Mouse (Mus musculus): ENCODE data around the gene Ffar2. TPM values are rescaled to one million over a fixed set of nuclear protein-coding genes. Genes with fewer than 3 reads are reported as not detected.

The Ffar2 gene
- polyA plus RNA-seq, 1 experiment from 2014 or later = 0.55 TPM

GRCm38 (mm10) chr7:30812291-30812807 lies 11.2 kb downstream of the Ffar2 start:
- WGBS = 37% methylated on average over 6 of the region's 6 CpGs
- H3K27ac ChIP-seq (ENCODE audit: low read length) = peak overlapping the region; percentile 67; the same call in 1 of the 2 replicates
- no peak overlapping the region for H3K9ac ChIP-seq (replicated peaks; ENCODE audit: low read depth, low read length)
- no peaks in the 10 kb centered on the region for H3K36me3 ChIP-seq (ENCODE audit: control insufficient read depth, insufficient read depth, low read length)
- H3K4me1 ChIP-seq (ENCODE audit: control insufficient read depth, insufficient read depth, low read length) = 0 out of 2 replicates have a peak, but pooled peaks cover 5% of the 10 kb centered on the region
- H3K27me3 ChIP-seq (ENCODE audit: control insufficient read depth, insufficient read depth, low read length) = no peaks in the 10 kb centered on the region
- no peak overlapping the region for H3K4me2 ChIP-seq (replicated peaks; ENCODE audit: low read depth, low read length)
- peak; percentile 80 for ATAC-seq (ENCODE audit: insufficient number of reproducible peaks, insufficient read depth, low FRiP score, low read depth)
- H3K9me3 ChIP-seq (ENCODE audit: control insufficient read depth, low read depth, low read length) = no peaks in the 10 kb centered on the region
- H3K4me3 ChIP-seq (ENCODE audit: low read depth, low read length) = no peak overlapping the region

GRCm38 (mm10) chr7:30811757-30812290 lies 11.8 kb downstream of the Ffar2 start:
- Histone ChIP-seq H3K4me3 (ENCODE audit: low read depth, low read length) (no peak overlapping the region), H3K27me3 (ENCODE audit: control insufficient read depth, insufficient read depth, low read length) (no peaks in the 10 kb centered on the region), H3K4me2 (replicated peaks; ENCODE audit: low read depth, low read length) (no peak overlapping the region), H3K36me3 (ENCODE audit: control insufficient read depth, insufficient read depth, low read length) (no peaks in the 10 kb centered on the region), H3K4me1 (ENCODE audit: control insufficient read depth, insufficient read depth, low read length) (0 out of 2 replicates have a peak, but pooled peaks cover 5% of the 10 kb centered on the region), H3K27ac (ENCODE audit: low read length) (peak overlapping the region; percentile 67; the same call in 1 of the 2 replicates), H3K9me3 (ENCODE audit: control insufficient read depth, low read depth, low read length) (no peaks in the 10 kb centered on the region), H3K9ac (replicated peaks; ENCODE audit: low read depth, low read length) (no peak overlapping the region)
- 0 out of 2 replicates have a peak, but pooled peaks have one; percentile 38 for ATAC-seq (ENCODE audit: insufficient number of reproducible peaks, insufficient read depth, low FRiP score, low read depth)
- whole genome bisulfite sequencing = 40% methylated on average over 9 of the region's 9 CpGs

GRCm38 (mm10) chr7:30810319-30810718 lies 13.3 kb downstream of the Ffar2 start:
- no peak overlapping the region for H3K4me2 ChIP-seq (replicated peaks; ENCODE audit: low read depth, low read length)
- H3K4me1 ChIP-seq (ENCODE audit: control insufficient read depth, insufficient read depth, low read length) = 0 out of 2 replicates have a peak, but pooled peaks cover 5% of the 10 kb centered on the region
- no peak overlapping the region for H3K27ac ChIP-seq (ENCODE audit: low read length)
- H3K27me3 ChIP-seq (ENCODE audit: control insufficient read depth, insufficient read depth, low read length) = no peaks in the 10 kb centered on the region
- no peak for ATAC-seq (ENCODE audit: insufficient number of reproducible peaks, insufficient read depth, low FRiP score, low read depth)
- WGBS = 58% methylated on average over 6 of the region's 6 CpGs
- H3K9ac ChIP-seq (replicated peaks; ENCODE audit: low read depth, low read length) = no peak overlapping the region
- no peaks in the 10 kb centered on the region for H3K36me3 ChIP-seq (ENCODE audit: control insufficient read depth, insufficient read depth, low read length)
- H3K9me3 ChIP-seq (ENCODE audit: control insufficient read depth, low read depth, low read length) = no peaks in the 10 kb centered on the region
- no peak overlapping the region for H3K4me3 ChIP-seq (ENCODE audit: low read depth, low read length)

- no peaks in the 10 kb centered on the region for H3K27me3 ChIP-seq (ENCODE audit: control insufficient read depth, insufficient read depth, low read length)
- no peaks in the 10 kb centered on the region for H3K4me1 ChIP-seq (ENCODE audit: control insufficient read depth, insufficient read depth, low read length)
- H3K4me2 ChIP-seq (replicated peaks; ENCODE audit: low read depth, low read length) = no peak overlapping the region
- no peak overlapping the region for H3K9ac ChIP-seq (replicated peaks; ENCODE audit: low read depth, low read length)
- no peaks in the 10 kb centered on the region for H3K9me3 ChIP-seq (ENCODE audit: control insufficient read depth, low read depth, low read length)
- 48% methylated on average over 6 of the region's 6 CpGs for WGBS
- no peak for ATAC-seq (ENCODE audit: insufficient number of reproducible peaks, insufficient read depth, low FRiP score, low read depth)
- no peaks in the 10 kb centered on the region for H3K36me3 ChIP-seq (ENCODE audit: control insufficient read depth, insufficient read depth, low read length)
- no peak overlapping the region for H3K27ac ChIP-seq (ENCODE audit: low read length)
- no peak overlapping the region for H3K4me3 ChIP-seq (ENCODE audit: low read depth, low read length)
These were observed 17.7 kb downstream of the Ffar2 start for GRCm38 (mm10) chr7:30805924-30806323.

GRCm38 (mm10) chr7:30804026-30804715 lies 19.4 kb downstream of the Ffar2 start:
- ATAC-seq (ENCODE audit: insufficient number of reproducible peaks, insufficient read depth, low FRiP score, low read depth) = peak; percentile 86
- H3K27ac ChIP-seq (ENCODE audit: low read length) = peak overlapping the region; percentile 67; the same call in 1 of the 2 replicates

GRCm38 (mm10) chr7:30803256-30803655 lies 20.3 kb downstream of the Ffar2 start:
- 92% methylated on average over 3 of the region's 3 CpGs for WGBS

More at GRCm38 (mm10) chr7:30804026-30804715, 19.4 kb downstream of the Ffar2 start:
- 63% methylated on average over 9 of the region's 9 CpGs for WGBS
- H3K27me3 ChIP-seq (ENCODE audit: control insufficient read depth, insufficient read depth, low read length) = no peaks in the 10 kb centered on the region
- H3K9me3 ChIP-seq (ENCODE audit: control insufficient read depth, low read depth, low read length) = 0 out of 2 replicates have a peak, but pooled peaks cover 4% of the 10 kb centered on the region
- H3K36me3 ChIP-seq (ENCODE audit: control insufficient read depth, insufficient read depth, low read length) = no peaks in the 10 kb centered on the region
- no peak overlapping the region for H3K4me3 ChIP-seq (ENCODE audit: low read depth, low read length)
- H3K4me2 ChIP-seq (replicated peaks; ENCODE audit: low read depth, low read length) = no peak overlapping the region
- H3K9ac ChIP-seq (replicated peaks; ENCODE audit: low read depth, low read length) = no peak overlapping the region
- H3K4me1 ChIP-seq (ENCODE audit: control insufficient read depth, insufficient read depth, low read length) = no peaks in the 10 kb centered on the region

GRCm38 (mm10) chr7:30800653-30801052 lies 22.9 kb downstream of the Ffar2 start:
- Histone ChIP-seq H3K9me3 (ENCODE audit: control insufficient read depth, low read depth, low read length) (peaks cover 7% of the 10 kb centered on the region; the same call in 1 of the 2 replicates), H3K4me1 (ENCODE audit: control insufficient read depth, insufficient read depth, low read length) (no peaks in the 10 kb centered on the region), H3K4me2 (replicated peaks; ENCODE audit: low read depth, low read length) (no peak overlapping the region), H3K36me3 (ENCODE audit: control insufficient read depth, insufficient read depth, low read length) (no peaks in the 10 kb centered on the region), H3K27me3 (ENCODE audit: control insufficient read depth, insufficient read depth, low read length) (no peaks in the 10 kb centered on the region), H3K27ac (ENCODE audit: low read length) (no peak overlapping the region), H3K9ac (replicated peaks; ENCODE audit: low read depth, low read length) (no peak overlapping the region), H3K4me3 (ENCODE audit: low read depth, low read length) (no peak overlapping the region)
- no peak for ATAC-seq (ENCODE audit: insufficient number of reproducible peaks, insufficient read depth, low FRiP score, low read depth)

More at GRCm38 (mm10) chr7:30803256-30803655, 20.3 kb downstream of the Ffar2 start:
- Histone ChIP-seq H3K9ac (replicated peaks; ENCODE audit: low read depth, low read length) (no peak overlapping the region), H3K9me3 (ENCODE audit: control insufficient read depth, low read depth, low read length) (0 out of 2 replicates have a peak, but pooled peaks cover 4% of the 10 kb centered on the region), H3K27ac (ENCODE audit: low read length) (no peak overlapping the region), H3K27me3 (ENCODE audit: control insufficient read depth, insufficient read depth, low read length) (no peaks in the 10 kb centered on the region), H3K4me3 (ENCODE audit: low read depth, low read length) (no peak overlapping the region), H3K4me1 (ENCODE audit: control insufficient read depth, insufficient read depth, low read length) (no peaks in the 10 kb centered on the region), H3K4me2 (replicated peaks; ENCODE audit: low read depth, low read length) (no peak overlapping the region), H3K36me3 (ENCODE audit: control insufficient read depth, insufficient read depth, low read length) (no peaks in the 10 kb centered on the region)
- ATAC-seq (ENCODE audit: insufficient number of reproducible peaks, insufficient read depth, low FRiP score, low read depth) = no peak

GRCm38 (mm10) chr7:30796790-30797189 lies 26.8 kb downstream of the Ffar2 start:
- no peak for ATAC-seq (ENCODE audit: insufficient number of reproducible peaks, insufficient read depth, low FRiP score, low read depth)
- 77% methylated on average over 1 of the region's 1 CpGs for WGBS
- H3K4me1 ChIP-seq (ENCODE audit: control insufficient read depth, insufficient read depth, low read length) = no peaks in the 10 kb centered on the region; the same call in 1 of the 2 replicates
- H3K9ac ChIP-seq (replicated peaks; ENCODE audit: low read depth, low read length) = no peak overlapping the region
- no peaks in the 10 kb centered on the region for H3K27me3 ChIP-seq (ENCODE audit: control insufficient read depth, insufficient read depth, low read length)
- no peak overlapping the region for H3K27ac ChIP-seq (ENCODE audit: low read length)
- H3K36me3 ChIP-seq (ENCODE audit: control insufficient read depth, insufficient read depth, low read length) = no peaks in the 10 kb centered on the region
- H3K9me3 ChIP-seq (ENCODE audit: control insufficient read depth, low read depth, low read length) = peaks cover 7% of the 10 kb centered on the region; the same call in 1 of the 2 replicates
- H3K4me2 ChIP-seq (replicated peaks; ENCODE audit: low read depth, low read length) = no peak overlapping the region
- no peak overlapping the region for H3K4me3 ChIP-seq (ENCODE audit: low read depth, low read length)
